Mouse (Mus musculus) C2C12 (cell line): ENCODE results near the gene Oit1.

ENCODE experiments used
- CEBPB ChIP-seq: IDR thresholded peaks from one replicate; pipeline ENCODE4 v1.6.1; 2011; ENCODE audit warnings: low read depth, mild to moderate bottlenecking, control low read depth, moderate library complexity
- CTCF ChIP-seq: IDR thresholded peaks from one replicate; pipeline ENCODE4 v1.5.1; 2011; ENCODE audit not compliant: control insufficient read depth, insufficient read depth, insufficient read length
- MAX ChIP-seq: IDR thresholded peaks from one replicate; pipeline ENCODE4 v1.6.1; 2011; ENCODE audit warnings: mild to moderate bottlenecking, control low read depth
- MYOG ChIP-seq: IDR thresholded peaks from one replicate; pipeline ENCODE4 v1.6.1; 2011; ENCODE audit not compliant: control insufficient read depth, insufficient read length; ENCODE audit errors: extremely low read depth
- USF1 ChIP-seq: IDR thresholded peaks from one replicate; pipeline ENCODE4 v1.6.1; 2011; ENCODE audit warnings: low read depth, mild to moderate bottlenecking, control low read depth, moderate library complexity

DNA sequence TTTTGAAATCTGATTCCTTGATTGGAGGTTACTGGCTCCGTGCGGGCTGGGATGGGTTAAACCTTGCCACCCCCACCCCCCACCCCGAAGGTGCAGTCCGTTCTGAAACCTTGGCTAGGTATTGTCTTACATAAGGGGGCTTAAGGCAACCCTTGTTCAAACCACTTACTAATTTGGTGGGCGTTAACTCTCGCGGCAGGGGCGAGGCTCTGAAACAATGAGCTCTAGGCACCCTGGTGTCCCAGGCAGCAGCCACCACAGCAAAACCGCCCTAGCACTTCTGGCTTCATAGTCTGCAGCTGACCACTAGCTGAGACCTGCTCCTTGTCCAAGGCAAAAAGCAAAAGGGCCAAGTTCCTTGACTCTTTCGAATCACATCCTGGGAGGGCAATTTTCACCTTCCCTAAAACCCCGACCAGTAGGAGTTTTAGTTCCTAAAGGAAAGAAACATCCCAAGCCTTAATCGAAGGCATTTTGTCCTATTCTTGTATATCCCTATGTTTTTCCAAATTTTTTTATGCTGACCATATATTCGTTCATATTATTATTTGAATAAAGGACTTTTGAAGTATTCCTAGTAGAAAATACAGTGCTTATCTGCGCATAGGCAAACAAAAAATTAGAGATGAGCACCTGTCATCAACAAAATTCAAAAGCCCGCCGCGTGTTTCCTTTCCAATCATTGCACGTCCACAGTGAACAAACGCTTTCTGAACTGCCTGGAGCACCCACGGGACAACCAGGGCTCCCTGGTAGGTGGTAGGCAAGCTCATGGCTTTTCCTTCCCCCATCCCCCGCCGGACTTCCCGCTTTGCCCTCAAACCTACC lies 62.0 kb downstream of the Oit1 start:
- no peak for TF ChIP-seq CTCF
- no peak for TF ChIP-seq MYOG
- no peak for TF ChIP-seq MAX
- TF ChIP-seq USF1, result no peak
- TF ChIP-seq CEBPB, result no peak
